Mouse (Mus musculus): ENCODE measurements around the gene Scn5a. TPM values are rescaled to one million over a fixed set of nuclear protein-coding genes. Genes with fewer than 3 reads are reported as not detected.

Scn5a gene
- total and polyA plus RNA-seq, 3 experiments, result 1.9 to 9.0 (median 4.3) TPM

DNA sequence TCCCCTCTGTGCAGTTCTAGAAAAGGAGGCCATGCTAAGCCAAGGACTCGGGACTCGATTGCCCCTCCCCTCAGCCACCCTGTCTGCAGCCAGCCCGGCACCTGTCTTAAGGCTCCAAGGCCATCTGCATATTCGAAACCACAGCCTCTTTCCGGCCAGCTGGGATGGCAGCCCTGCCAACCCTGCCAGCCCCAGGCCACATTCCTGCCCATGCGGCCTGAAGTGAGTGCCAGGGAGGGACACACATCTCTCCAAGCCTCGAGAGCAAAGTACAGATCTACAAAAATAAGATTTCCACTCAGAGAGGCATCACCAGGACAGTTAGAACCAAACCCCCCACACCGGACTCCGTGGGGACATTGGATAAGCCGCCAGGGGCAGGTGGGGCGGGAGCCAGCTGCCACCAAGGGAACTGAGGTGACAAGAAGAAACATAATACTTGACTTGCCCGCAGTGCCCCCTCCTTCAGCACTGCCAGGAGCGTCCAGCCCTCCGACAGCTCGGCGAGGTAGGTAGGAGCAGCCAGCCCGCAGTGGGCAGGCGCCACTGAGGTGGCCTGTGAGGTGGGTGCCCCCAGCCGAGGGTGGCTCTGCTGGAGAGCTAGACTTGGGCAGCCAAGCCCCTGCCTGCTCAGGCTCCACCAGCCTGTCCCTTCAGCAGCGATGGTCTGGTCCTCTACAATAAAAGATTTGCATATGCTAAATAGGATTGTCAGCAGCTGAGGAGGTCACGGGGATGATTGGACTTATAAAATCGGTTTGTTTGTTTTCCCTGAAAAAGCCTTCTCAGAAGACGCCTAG is 95.1 kb downstream of the Scn5a start:
- in situ Hi-C loops (cut with MboI; ENCODE audit: low pct_ligation_motif_present, low pct_unique_long_range_greater_than_20kb, low sequenced_read_pairs) (no loop called here), dilution Hi-C loops (cut with MboI; ENCODE audit: extremely low pct_ligation_motif_present, extremely low pct_unique_long_range_greater_than_20kb, low sequenced_read_pairs) (no loop called here)
- Histone ChIP-seq H3K9me3 (replicated peaks; ENCODE audit: low read length) (no peaks in the 10 kb centered on the region), H3K4me3 (replicated peaks in 1 of 3; ENCODE audit: low read depth in 2 of 3, low read length in 2 of 3, poor library complexity in 1 of 3) (no peak overlapping the region), H3K9ac (ENCODE audit: insufficient read depth, low read depth) (no peak overlapping the region), H3K27ac (ENCODE audit: insufficient read depth, low read depth) (no peak overlapping the region), H3K79me2 (replicated peaks; ENCODE audit: control insufficient read depth, extremely low read depth, insufficient read depth, poor library complexity, severe bottlenecking) (no peaks in the 10 kb centered on the region), H3K27me3 (replicated peaks) (no peaks in the 10 kb centered on the region), H3K4me1 (ENCODE audit: control insufficient read depth in 1 of 2, insufficient read depth in 2 of 2) (peaks cover 16 to 40% of the 10 kb centered on the region in 2 experiments), H3K4me2 (ENCODE audit: insufficient read depth, low read depth, poor library complexity, severe bottlenecking) (no peak overlapping the region), H3K36me3 (replicated peaks in 1 of 2; ENCODE audit: control insufficient read depth in 1 of 2, insufficient read depth in 1 of 2, low read length in 1 of 2) (peaks cover 7 to 14% of the 10 kb centered on the region in 2 experiments)
- TF ChIP-seq JUN (IDR thresholded peaks at IDR 0.05; ENCODE audit: insufficient read depth, low read depth, low read length), result no peak
- TF ChIP-seq KAT2A (IDR thresholded peaks at IDR 0.05; ENCODE audit: insufficient replicate concordance, low read length), result no peak
- TF ChIP-seq POLR2A (IDR thresholded peaks at IDR 0.05; ENCODE audit: low read depth, low read length), result no peak
- TF ChIP-seq TCF12 (IDR thresholded peaks at IDR 0.05; ENCODE audit: low read depth, low read length), result peak; percentile 86
- no peak for TF ChIP-seq MAFK (IDR thresholded peaks at IDR 0.05; ENCODE audit: insufficient replicate concordance, low read length)
- TF ChIP-seq BHLHE40 (IDR thresholded peaks at IDR 0.05; ENCODE audit: low read depth, low read length), result peak; percentile 53
- peak; percentile 14; the same call in 1 of the 2 replicates for TF ChIP-seq EP300 (IDR thresholded peaks at IDR 0.05; ENCODE audit: low read length)
- TF ChIP-seq MAX (IDR thresholded peaks at IDR 0.05; ENCODE audit: low read length), result no peak
- TF ChIP-seq ETS1 (conservative IDR thresholded peaks at IDR 0.05; ENCODE audit: low read depth, low read length), result peak; percentile 13; the same call in 1 of the 2 replicates
- no peak for TF ChIP-seq ZC3H11A (IDR thresholded peaks at IDR 0.05; ENCODE audit: low read depth, low read length)
- TF ChIP-seq MAZ (IDR thresholded peaks at IDR 0.05; ENCODE audit: low read depth, low read length), result 0 out of 2 replicates have a peak, but pooled peaks have one; percentile 49
- peak; percentile 38 for DNase-seq (ENCODE audit: extremely low read depth)

GRCm38 (mm10) chr9:119481612-119482011 is 97.2 kb downstream of the Scn5a start:
- Histone ChIP-seq H3K4me2 (ENCODE audit: insufficient read depth, low read depth, poor library complexity, severe bottlenecking) (no peak overlapping the region), H3K9ac (ENCODE audit: insufficient read depth, low read depth) (no peak overlapping the region), H3K27me3 (replicated peaks) (no peaks in the 10 kb centered on the region), H3K36me3 (replicated peaks in 1 of 2; ENCODE audit: control insufficient read depth in 1 of 2, insufficient read depth in 1 of 2, low read length in 1 of 2) (peaks cover 7 to 14% of the 10 kb centered on the region in 2 experiments), H3K4me3 (replicated peaks in 1 of 3; ENCODE audit: low read depth in 2 of 3, low read length in 2 of 3, poor library complexity in 1 of 3) (no peak overlapping the region), H3K9me3 (replicated peaks; ENCODE audit: low read length) (no peaks in the 10 kb centered on the region), H3K79me2 (replicated peaks; ENCODE audit: control insufficient read depth, extremely low read depth, insufficient read depth, poor library complexity, severe bottlenecking) (no peaks in the 10 kb centered on the region), H3K27ac (ENCODE audit: insufficient read depth, low read depth) (no peak overlapping the region), H3K4me1 (ENCODE audit: control insufficient read depth in 1 of 2, insufficient read depth in 2 of 2) (peaks cover 16 to 40% of the 10 kb centered on the region in 2 experiments)
- TF ChIP-seq NRF1 (IDR thresholded peaks at IDR 0.05; ENCODE audit: low read depth, low read length) (no peak), POLR2A (IDR thresholded peaks at IDR 0.05; ENCODE audit: low read depth, low read length) (no peak), POLR2AphosphoS2 (IDR thresholded peaks at IDR 0.05; ENCODE audit: low read depth, low read length) (no peak), SIN3A (IDR thresholded peaks at IDR 0.05; ENCODE audit: low read length) (no peak), KAT2A (IDR thresholded peaks at IDR 0.05; ENCODE audit: insufficient replicate concordance, low read length) (no peak), JUND (conservative IDR thresholded peaks at IDR 0.05; ENCODE audit: low read depth, low read length) (no peak), MAX (IDR thresholded peaks at IDR 0.05; ENCODE audit: low read length) (no peak), BHLHE40 (IDR thresholded peaks at IDR 0.05; ENCODE audit: low read depth, low read length) (no peak), MEF2A (IDR thresholded peaks at IDR 0.05; ENCODE audit: borderline replicate concordance, low read depth, low read length) (no peak)
- in situ Hi-C loops (cut with MboI; ENCODE audit: low pct_ligation_motif_present, low pct_unique_long_range_greater_than_20kb, low sequenced_read_pairs), result no loop called here
- DNase-seq (ENCODE audit: extremely low read depth), result no peak
- dilution Hi-C loops (cut with MboI; ENCODE audit: extremely low pct_ligation_motif_present, extremely low pct_unique_long_range_greater_than_20kb, low sequenced_read_pairs), result no loop called here

Data from CH12.LX (cell line).